Mouse (Mus musculus) small intestine, adult 2 months (tissue): Measurements from ENCODE around the gene Cgrrf1.

ENCODE experiments used
- CTCF ChIP-seq: fragments of 200-500 bp; IDR thresholded peaks from 2 replicates; pipeline ENCODE4 v1.5.1; 2012; ENCODE audit warnings: low read depth, mild to moderate bottlenecking, control low read depth, inconsistent platforms, low read length, moderate library complexity, mixed read lengths; ENCODE audit not compliant: insufficient replicate concordance, insufficient read length; ENCODE audit errors: extremely low read depth
- POLR2A ChIP-seq: fragments of 200-500 bp; IDR thresholded peaks from 2 replicates; pipeline ENCODE4 v1.6.1; 2012; ENCODE audit warnings: low read depth, mild to moderate bottlenecking, control low read depth, inconsistent platforms, low read length, moderate library complexity

DNA sequence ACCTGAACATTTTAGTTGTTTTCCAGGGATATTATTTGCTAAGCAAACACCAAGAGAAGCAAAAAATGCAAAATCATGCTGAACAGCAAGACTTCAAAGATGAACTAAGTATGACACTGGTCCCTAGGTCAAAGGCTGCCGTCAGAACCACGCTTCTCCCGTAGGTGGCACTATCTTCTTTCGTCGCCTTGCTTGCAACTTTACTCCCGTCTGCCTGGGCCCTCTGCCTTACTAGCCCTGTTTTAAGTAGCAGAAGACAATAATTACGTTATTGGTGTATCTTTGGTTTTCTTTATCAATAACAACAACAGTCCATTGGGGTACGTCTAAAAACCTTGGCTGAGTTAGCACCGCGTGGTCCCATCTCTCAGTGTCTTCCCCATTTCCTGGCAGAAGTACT is 49.0 kb downstream of the Cgrrf1 start:
- TF ChIP-seq CTCF: peak; percentile 72; the same call in 1 of the 2 replicates
- no peak for TF ChIP-seq POLR2A
